Mouse (Mus musculus): Measurements from ENCODE around the gene Lcmt1.

GRCm38 (mm10) chr7:123371501-123371900, 1.9 kb downstream of the Lcmt1 start:
- 0 out of 2 replicates have a peak, but pooled peaks have one; percentile 32 for TF ChIP-seq CTCF (IDR thresholded peaks at IDR 0.05; ENCODE audit: borderline replicate concordance, insufficient read depth, low read depth, low read length)
- TF ChIP-seq POLR2A (IDR thresholded peaks at IDR 0.05; ENCODE audit: borderline replicate concordance, insufficient read depth, low read length) = no peak

Data from cerebellum, adult 2 months (tissue).